Mouse (Mus musculus) testis, adult 2 months (tissue): Measurements from ENCODE around the gene Oscar. TPM values are rescaled to one million over a fixed set of nuclear protein-coding genes. Genes with fewer than 3 reads are reported as not detected.
A peak's percentile ranks its signal among the peaks of the same experiment; 100 is the strongest.

Experiments used
- H3K27ac ChIP-seq: fragments of 200-500 bp; 2 replicates; pipeline ENCODE4 v1.5.1; 2012; ENCODE audit warnings: low read depth, low read length; ENCODE audit not compliant: control insufficient read depth, insufficient read depth
- H3K27me3 ChIP-seq: fragments of 200-500 bp; 2 replicates; pipeline ENCODE4 v1.6.1; 2012; ENCODE audit warnings: mild to moderate bottlenecking, low read length, moderate library complexity; ENCODE audit not compliant: control insufficient read depth, insufficient read depth
- H3K36me3 ChIP-seq: fragments of 200-500 bp; 2 replicates; pipeline ENCODE4 v1.6.1; 2012; ENCODE audit warnings: mild to moderate bottlenecking, low read length; ENCODE audit not compliant: control insufficient read depth, insufficient read depth
- H3K4me1 ChIP-seq: fragments of 200-500 bp; 2 replicates; pipeline ENCODE4 v1.6.1; 2012; ENCODE audit warnings: low read length; ENCODE audit not compliant: control insufficient read depth, insufficient read depth
- H3K4me3 ChIP-seq: fragments of 200-500 bp; 2 replicates; pipeline ENCODE4 v1.5.1; 2012; ENCODE audit warnings: low read depth, mild to moderate bottlenecking, low read length, moderate library complexity, mixed read lengths; ENCODE audit not compliant: control insufficient read depth
- CTCF ChIP-seq: fragments of 200-500 bp; IDR thresholded peaks from 2 replicates; pipeline ENCODE4 v1.5.1; 2012; ENCODE audit warnings: low read depth, mild to moderate bottlenecking, inconsistent platforms, low read length, moderate library complexity; ENCODE audit not compliant: control insufficient read depth, insufficient read depth, insufficient replicate concordance
- POLR2A ChIP-seq: fragments of 200-500 bp; IDR thresholded peaks from 2 replicates; pipeline ENCODE4 v1.6.1; 2012; ENCODE audit warnings: low read depth, mild to moderate bottlenecking, inconsistent platforms, low read length, moderate library complexity; ENCODE audit not compliant: control insufficient read depth
- polyA plus RNA-seq: library from polyadenylated mRNA; depleted of rRNA; stranded (reverse); fragments of >200 nt; gene quantifications from 2 replicates; pipeline ENCODE4 v1.2.3, GENCODE M21; 2012

Oscar gene
- polyA plus RNA-seq, 1 experiment, result 3.2 TPM

DNA sequence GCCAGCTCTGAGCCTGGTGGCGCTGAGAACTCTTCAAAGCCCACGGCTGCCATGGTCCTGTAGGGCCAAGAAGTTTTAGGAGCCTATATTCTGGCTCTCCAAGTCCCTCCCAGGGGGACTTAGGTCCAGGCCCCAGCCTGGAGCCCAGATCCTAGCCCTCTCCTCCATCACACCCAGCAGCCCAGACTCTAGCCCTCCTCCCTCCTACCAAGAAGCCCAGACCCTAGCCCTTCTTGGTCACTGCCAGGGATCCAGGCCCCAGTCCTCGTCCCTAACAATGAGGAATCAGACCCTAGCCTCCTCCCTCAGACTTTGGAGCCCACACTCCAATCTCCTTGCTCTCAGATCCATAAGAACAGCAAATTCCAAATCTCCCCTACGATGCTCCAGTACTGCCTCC lies 13.1 kb upstream of the Oscar start:
- TF ChIP-seq CTCF (no peak), POLR2A (no peak; the same call in 1 of the 2 replicates)
- Histone ChIP-seq H3K27me3 (no peaks in the 10 kb centered on the region), H3K36me3 (peaks cover 1% of the 10 kb centered on the region; the same call in 1 of the 2 replicates), H3K4me1 (peaks cover 14% of the 10 kb centered on the region), H3K4me3 (peak overlapping the region; percentile 100), H3K27ac (peak overlapping the region; percentile 92)

GRCm38 (mm10) chr7:3617242-3617995 lies 1.5 kb upstream of the Oscar start, which contains the start of gene Ndufa3:
TSS of gene Ndufa3 (plus strand) at chr7:3617373.
- H3K36me3 ChIP-seq, result peaks cover 1% of the 10 kb centered on the region; the same call in 1 of the 2 replicates
- TF ChIP-seq POLR2A (peak; percentile 74), CTCF (no peak)
- H3K4me3 ChIP-seq, result peak within 1 kb of the TSS; percentile 91
- no peaks in the 10 kb centered on the region for H3K27me3 ChIP-seq
- H3K27ac ChIP-seq, result peak within 1 kb of the TSS; percentile 86
- peaks cover 6% of the 10 kb centered on the region for H3K4me1 ChIP-seq

GRCm38 (mm10) chr7:3616389-3617241 lies 658 bp upstream of the Oscar start:
- H3K36me3 ChIP-seq, result peaks cover 1% of the 10 kb centered on the region; the same call in 1 of the 2 replicates
- H3K4me1 ChIP-seq, result peaks cover 6% of the 10 kb centered on the region
- no peaks in the 10 kb centered on the region for H3K27me3 ChIP-seq
- no peak overlapping the region for H3K27ac ChIP-seq
- TF ChIP-seq POLR2A (no peak), CTCF (no peak)
- H3K4me3 ChIP-seq, result peak overlapping the region; percentile 91

- no peak overlapping the region for H3K27ac ChIP-seq
- H3K4me3 ChIP-seq, result no peak overlapping the region
- peaks cover 12% of the 10 kb centered on the region for H3K4me1 ChIP-seq
- H3K36me3 ChIP-seq, result no peaks in the 10 kb centered on the region
- no peak for TF ChIP-seq CTCF
- no peak for TF ChIP-seq POLR2A
- no peaks in the 10 kb centered on the region for H3K27me3 ChIP-seq
Measured at GRCm38 (mm10) chr7:3614021-3614420, 1.9 kb downstream of the Oscar start.

GRCm38 (mm10) chr7:3611006-3611405 lies 5.0 kb downstream of the Oscar start:
- Histone ChIP-seq H3K27me3 (no peaks in the 10 kb centered on the region), H3K36me3 (no peaks in the 10 kb centered on the region), H3K4me1 (peaks cover 6% of the 10 kb centered on the region), H3K4me3 (no peak overlapping the region), H3K27ac (peak overlapping the region; percentile 64; the same call in 1 of the 2 replicates)
- TF ChIP-seq POLR2A (no peak), CTCF (no peak)

DNA sequence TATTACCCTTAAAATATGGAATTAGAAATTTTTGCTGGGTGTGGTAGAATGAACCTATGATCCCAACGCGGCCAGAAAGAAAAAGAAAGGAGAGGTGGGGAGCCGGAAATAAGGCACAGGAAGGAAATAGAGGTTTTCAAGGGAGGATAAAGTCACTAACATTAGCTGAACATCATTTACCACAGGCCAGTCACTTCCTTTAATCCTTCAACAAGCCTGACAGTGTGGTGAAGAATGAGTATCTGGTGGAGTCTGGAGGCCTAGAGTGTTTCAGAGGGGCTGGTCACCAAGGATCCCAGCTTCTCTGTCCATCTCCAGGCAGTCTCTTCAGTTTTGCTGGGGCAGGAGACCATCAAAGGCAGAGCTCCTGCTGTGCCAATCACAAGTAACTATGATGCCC lies 5.5 kb downstream of the Oscar start:
- Histone ChIP-seq H3K4me1 (peaks cover 6% of the 10 kb centered on the region), H3K36me3 (no peaks in the 10 kb centered on the region), H3K27ac (no peak overlapping the region), H3K4me3 (no peak overlapping the region), H3K27me3 (no peaks in the 10 kb centered on the region)
- no peak for TF ChIP-seq CTCF
- TF ChIP-seq POLR2A, result no peak

DNA sequence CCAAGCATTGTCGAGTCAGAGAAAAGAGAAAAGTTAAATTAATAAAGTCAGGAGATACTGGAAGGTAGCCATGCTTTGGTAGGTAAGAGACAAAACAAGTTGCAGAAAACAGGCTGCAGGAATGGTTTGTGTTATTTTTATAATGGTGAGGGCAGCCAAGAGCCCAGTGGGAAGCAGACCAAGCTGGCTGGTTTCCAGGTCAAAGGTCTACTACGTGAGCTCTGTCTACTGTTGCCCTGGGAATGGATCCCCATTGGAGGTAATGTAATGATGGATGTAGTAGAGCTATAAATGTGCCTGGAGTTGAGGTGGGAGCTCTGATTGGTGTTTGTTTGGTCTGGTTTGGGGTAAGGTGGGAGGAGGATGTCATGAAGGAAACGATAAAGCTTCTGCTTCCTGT lies 6.9 kb downstream of the Oscar start:
- Histone ChIP-seq H3K4me3 (no peak overlapping the region), H3K27me3 (no peaks in the 10 kb centered on the region), H3K27ac (no peak overlapping the region; the same call in 1 of the 2 replicates), H3K4me1 (peaks cover 6% of the 10 kb centered on the region), H3K36me3 (no peaks in the 10 kb centered on the region)
- TF ChIP-seq POLR2A (no peak), CTCF (no peak)
